Mouse (Mus musculus): ENCODE measurements around the gene Psmd14. TPM values are rescaled to one million over a fixed set of nuclear protein-coding genes. Genes with fewer than 3 reads are reported as not detected.

Psmd14 gene
- total RNA-seq (2021) = 100 to 1,000 TPM; 102 to 108 TPM
- long read RNA-seq, experiment 1, transcript Psmd14-201 (12 exons, 1,541 nt) = major isoform, 140 of 151 reads
- long read RNA-seq, experiment 1, partial matches to known transcripts = 6 of 151 reads
- long read RNA-seq, experiment 1, other reads (novel, unspliced or antisense) = 4 of 151 reads
- long read RNA-seq, experiment 2, transcript Psmd14-201 (12 exons, 1,541 nt) = major isoform, 82 of 88 reads
- long read RNA-seq, experiment 2, partial matches to known transcripts = 1 of 88 reads
- long read RNA-seq, experiment 2, other reads (novel, unspliced or antisense) = 5 of 88 reads

DNA sequence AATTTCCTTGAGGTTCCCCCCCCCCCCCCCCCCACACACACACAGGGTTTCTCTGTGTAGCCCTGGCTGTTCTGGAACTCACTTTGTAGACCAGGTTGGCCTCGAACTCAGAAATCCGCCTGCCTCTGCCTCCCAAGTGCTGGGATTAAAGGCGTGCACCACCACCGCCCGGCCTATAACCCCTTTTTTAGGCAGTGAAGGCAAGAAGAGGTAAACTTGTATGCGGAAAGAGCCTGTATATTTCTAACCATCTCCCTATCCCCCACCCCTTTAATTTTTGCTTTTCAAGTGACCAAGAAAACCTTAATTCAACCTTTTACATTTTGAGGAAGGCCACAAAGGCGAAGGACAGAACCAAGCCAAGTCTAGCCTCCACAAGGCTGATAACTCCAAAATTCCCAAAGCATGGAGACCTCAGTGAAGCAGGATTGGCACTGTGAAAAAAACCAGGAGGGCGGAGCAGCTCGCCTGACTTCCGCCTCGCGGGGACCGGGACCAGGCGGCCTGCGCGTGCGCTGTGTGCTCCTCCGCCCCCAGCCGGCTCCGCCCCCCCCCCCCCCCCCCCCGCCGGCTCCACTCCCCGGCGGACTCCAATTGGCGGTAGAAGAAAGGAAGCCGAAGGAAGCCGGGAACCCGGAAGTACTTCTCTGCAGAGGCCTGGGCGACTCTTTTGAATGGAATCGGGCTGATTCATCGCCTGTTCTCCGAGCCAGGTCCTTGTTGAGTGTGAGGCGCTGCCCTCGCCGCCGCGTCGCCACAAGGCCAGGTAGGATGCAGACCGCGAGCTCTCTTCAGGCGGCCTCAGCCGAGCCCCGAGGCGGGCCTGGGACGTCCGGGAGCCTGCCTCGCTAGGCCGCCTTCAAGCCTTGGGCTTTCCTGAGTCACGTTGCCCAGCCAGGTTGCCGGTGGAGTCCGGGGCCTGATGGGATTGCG, at the start of gene Psmd14:
Gene Psmd14 (plus strand): TSS at position 587 of the 933 bp plus-strand sequence.
- peak; percentile 88 to 90 for DNase-seq (ENCODE audit: low spot score in 2 of 2)
- intact Hi-C loops (cut with DNase I) = loop anchor here (5.0 kb wide), 1 partner anchor 96 kb away; no protein-coding TSS in a partner anchor

DNA sequence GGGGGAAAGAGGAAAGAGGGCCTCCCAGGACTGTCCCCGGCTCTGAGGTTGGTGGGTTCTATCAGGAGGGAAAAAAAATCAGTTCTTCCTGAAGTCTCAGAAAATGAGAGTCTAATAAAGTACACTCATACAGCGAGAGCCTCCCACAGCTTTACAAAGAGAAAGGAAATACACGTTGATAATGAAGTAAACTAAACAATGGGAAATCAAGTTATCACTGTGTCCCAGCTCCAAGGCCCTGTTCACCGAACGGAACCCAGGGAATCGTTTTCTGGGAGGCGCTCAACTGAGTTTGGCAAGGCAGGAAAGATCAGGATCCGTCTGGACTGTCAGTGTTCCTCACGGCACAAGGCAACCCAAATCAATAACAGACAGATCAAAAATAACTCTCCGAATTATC, 48.7 kb upstream of the Psmd14 start:
- intact Hi-C loops (cut with DNase I) = no loop called here
- DNase-seq (ENCODE audit: low spot score in 2 of 2) = no peak

DNA sequence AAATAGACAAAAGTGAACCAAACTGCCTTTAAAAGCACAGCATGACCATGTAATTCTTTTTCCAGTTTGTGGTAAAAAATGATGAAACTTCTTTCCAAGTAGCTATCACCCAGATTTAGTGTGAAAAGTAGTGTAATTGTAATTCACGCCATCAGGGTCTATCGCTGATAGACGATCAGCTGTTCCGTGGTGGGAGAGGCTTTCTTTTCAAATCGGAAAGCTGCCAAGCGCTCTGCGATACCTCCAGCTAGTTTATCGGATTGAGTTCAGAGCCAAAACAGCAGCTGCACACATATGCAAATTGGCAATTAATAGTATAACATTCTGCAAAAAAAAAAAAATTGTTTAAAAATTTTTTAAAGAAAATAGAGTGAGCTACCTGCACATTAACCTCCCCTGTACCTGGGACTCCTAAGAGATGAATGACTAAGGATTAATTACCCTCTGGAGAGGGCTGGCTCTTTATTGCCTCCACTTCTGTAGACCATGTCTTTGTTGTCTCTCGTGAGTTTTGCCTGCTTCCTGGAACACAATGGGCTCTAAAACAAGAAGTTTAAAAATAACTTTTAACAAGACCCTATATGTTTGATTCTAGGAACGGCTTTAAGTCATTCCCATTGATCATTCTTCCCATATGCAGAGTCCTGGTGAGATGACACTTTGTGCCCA, 47.8 kb upstream of the Psmd14 start:
- no peak for DNase-seq (ENCODE audit: low spot score in 2 of 2)

DNA sequence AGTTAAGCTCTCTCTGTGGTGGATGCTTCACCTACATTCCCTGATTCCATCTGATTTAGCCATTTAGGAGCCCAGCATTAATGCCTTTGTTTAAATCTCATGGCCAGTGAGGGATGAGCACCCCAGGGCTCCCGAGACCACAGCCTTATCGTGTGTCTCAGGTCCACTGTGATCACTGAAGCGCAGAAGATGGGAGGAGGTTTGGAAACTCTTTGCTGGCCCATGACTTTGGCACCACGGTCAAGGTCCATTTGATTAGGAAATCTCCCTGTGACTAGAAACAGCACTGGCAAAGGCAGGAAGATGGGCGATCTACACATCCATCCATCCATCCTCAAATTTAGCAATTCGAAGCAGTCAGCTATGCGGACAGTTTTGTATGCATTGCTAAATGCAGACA, 44.1 kb upstream of the Psmd14 start:
- DNase-seq (ENCODE audit: low spot score in 2 of 2) = no peak
- intact Hi-C loops (cut with DNase I) = no loop called here

More for the DNA sequence above, 47.8 kb upstream of the Psmd14 start:
- intact Hi-C loops (cut with DNase I) = no loop called here

DNA sequence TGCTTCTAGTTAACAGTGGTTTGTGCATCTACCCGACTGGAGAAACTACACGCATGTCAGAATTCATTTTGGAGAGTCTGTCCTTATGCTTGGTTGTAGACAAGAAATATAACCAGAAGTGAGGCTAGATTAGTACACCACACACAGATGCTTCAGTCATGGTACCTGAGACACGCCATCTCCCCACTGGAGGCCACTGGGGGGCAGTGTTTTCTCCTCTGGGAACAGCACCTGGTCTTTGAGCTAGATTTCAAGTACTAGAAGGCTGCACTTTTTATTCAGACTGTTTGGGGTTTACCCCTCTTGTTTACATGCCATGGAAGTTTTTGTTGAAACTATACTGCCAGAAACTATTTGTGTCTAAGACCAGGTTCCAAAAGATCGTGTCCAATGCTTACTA, 43.2 kb upstream of the Psmd14 start:
- intact Hi-C loops (cut with DNase I) = no loop called here
- DNase-seq (ENCODE audit: low spot score in 2 of 2) = peak; percentile 60 to 67

DNA sequence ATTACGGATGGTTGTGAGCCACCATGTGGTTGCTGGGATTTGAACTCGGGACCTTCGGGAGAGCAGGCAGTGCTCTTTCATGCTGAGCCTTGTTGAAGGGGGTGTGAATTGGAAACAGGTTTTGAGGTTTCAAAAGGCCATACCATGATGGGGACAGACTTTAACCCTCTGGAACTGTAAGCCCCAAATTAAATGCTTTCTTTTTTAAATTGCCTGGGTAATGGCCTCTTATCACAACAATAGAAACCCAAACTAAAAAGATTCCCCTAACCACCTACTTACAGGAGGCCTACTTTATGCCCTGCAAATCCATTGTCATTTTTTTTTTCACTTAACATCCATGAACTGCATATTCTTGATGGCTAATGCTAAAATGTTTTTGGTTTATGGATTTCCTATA, 36.9 kb upstream of the Psmd14 start:
- intact Hi-C loops (cut with DNase I) = no loop called here

DNA sequence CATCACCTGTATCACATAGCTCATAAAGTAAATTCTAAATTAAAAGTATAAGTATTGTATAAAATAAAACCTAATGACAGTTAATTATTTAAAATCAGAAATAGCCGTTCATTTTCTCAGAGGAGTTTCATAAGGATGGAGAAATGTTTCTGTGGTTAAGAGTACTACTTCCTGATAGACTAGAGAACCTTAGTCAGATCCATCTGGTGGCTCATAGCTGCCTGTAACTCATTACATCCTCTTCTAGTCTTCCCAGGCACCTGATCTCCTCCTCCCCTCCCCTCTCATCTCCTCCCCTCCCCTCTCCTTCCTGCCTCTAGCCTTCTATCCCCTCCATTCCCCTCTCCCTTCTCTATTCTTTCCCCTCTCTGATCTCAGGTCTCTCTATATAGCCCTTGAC, 29.9 kb upstream of the Psmd14 start:
- DNase-seq (ENCODE audit: low spot score in 2 of 2) = no peak
- intact Hi-C loops (cut with DNase I) = no loop called here

More for the DNA sequence above, 36.9 kb upstream of the Psmd14 start:
- DNase-seq (ENCODE audit: low spot score in 2 of 2) = no peak

DNA sequence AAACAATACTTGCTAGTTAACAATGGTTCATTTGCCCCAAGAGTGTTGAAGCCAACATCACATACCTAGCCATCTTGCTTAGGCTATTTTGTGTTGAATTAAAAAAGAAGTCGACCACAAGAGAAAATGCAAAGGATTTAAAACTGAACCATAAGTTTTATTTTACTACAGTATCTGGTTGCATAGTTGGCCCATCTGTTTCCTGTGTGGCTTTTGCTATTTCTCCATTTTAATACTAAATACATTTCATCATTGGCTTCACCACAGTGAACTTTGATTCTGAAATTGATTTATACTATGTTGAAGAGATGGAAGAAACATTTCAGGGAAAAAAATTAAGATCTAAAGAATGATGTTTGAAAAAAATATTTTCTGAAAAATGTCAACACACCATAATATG, 25.0 kb upstream of the Psmd14 start:
- DNase-seq (ENCODE audit: low spot score in 2 of 2) = no peak
- intact Hi-C loops (cut with DNase I) = no loop called here

DNA sequence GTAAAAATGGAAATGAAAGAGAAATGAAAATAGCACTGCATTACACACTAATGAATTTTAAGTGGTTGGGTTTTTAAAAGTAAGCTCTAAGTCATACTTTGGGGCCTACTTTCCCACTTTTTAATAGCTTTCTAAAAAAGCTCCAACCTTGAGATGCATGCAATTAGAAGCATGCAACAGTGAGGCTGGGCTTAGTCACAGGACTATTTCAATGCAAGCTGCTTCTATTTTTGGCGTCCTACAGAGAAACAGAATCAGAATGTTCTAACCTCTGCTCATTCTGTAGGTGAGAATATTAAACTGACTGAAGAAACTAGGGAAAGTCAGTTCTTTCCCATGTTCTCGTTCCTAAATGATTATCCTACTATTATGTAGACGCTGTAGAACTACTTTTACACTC, 22.4 kb upstream of the Psmd14 start:
- DNase-seq (ENCODE audit: low spot score in 2 of 2) = peak in 1 of 2 experiments; percentile 19

DNA sequence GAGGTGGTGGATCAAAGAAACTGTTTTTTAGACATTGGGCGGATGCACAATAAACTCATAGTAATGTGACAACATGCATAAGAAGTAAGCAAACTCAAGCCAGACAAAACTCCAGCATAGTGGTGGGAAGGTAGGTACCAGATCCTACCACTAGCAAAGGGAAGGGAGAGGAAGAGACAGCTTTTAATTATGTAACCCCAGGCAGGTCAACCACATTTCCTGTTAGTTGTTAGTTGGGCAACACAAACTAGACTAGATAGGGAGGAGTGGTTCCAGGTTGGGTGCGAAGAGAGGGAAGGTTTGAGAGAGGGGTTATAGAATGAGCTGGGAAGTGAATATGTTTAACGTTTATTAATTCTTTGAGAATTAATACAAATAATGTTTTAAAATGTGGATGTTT, 1.9 kb upstream of the Psmd14 start:
- no peak for DNase-seq (ENCODE audit: low spot score in 2 of 2)
- intact Hi-C loops (cut with DNase I) = no loop called here

More for the DNA sequence above, 22.4 kb upstream of the Psmd14 start:
- intact Hi-C loops (cut with DNase I) = no loop called here

DNA sequence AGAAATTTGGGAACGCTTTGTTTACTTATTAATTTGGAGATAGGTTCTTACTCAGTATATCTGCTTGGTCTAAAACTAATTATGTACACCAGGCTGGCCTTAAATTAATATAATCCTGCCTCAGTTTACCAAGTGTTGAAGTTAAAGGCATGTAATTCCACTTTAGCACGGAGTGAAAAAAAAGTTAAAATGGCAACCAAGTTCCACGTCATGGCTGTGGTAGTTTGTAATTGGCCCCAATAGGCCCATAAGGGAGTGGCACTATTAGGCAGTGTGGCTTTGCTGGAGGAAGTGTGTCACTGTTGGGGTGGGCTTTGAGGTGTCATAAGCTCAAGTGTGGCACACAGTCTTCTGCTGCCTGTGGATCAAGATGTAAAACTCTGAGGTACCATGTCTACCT, 1.0 kb downstream of the Psmd14 start:
- intact Hi-C loops (cut with DNase I) = loop anchor here (5.0 kb wide), 1 partner anchor 95 kb away; no protein-coding TSS in a partner anchor
- DNase-seq (ENCODE audit: low spot score in 2 of 2) = no peak

DNA sequence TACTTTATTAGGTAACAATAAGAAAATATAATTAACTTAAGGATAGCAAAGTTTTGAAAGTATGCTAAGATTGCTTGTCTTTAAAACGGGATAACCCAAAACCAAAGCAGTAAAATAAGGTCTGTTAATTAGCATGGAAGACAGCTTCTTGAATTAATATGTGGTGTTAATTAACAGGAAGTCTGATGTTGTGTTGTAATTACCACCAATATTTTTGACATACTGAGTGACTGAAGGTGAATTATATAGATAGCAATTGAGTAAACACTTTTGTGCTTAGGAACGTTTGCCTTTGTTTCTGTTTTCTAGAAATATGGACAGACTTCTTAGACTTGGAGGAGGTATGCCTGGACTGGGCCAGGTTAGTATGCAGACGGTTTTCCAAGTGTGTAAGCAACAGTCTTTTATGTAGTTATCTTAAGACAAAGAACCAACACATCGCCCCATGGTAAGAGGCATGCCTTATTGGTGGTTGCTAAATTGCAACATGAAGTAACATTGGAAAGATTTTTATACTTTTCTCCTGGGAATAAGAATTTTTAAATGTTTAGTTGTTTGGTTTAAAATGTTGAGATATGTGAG, 11.0 kb downstream of the Psmd14 start:
- no peak for DNase-seq (ENCODE audit: low spot score in 2 of 2)
- intact Hi-C loops (cut with DNase I) = no loop called here

DNA sequence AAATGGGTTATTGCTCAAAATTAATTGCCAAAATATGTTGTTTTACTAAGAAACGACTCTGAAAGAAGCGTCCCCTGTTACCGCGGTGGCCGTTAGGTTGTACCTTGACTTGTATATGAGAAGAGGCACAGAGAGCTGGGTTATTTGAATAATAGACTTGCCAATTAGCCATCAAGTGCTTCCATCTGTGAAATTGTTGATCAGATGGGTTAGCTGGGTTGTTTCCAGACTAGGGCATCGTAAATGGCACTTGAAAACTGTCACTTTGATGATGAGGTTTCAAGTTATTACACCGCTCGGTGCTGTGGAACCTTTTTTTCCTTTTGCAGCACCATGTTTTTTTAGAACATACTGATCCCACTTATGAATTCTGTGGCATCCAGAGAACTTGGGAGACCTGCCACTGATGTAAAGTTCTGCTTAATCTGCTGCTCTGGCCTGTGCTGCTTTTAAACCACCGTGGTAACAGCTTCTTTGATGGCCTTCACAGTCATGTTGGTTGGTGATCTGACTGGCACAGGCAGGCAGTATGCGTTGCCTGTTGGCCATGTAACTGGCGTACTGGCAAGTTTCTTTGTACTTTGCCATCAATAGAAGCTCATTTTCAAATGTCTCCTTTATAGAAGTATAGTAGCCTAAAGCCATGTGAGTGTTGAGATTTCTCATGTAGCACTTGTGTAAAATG, 21.4 kb downstream of the Psmd14 start:
- intact Hi-C loops (cut with DNase I) = no loop called here
- no peak for DNase-seq (ENCODE audit: low spot score in 2 of 2)

DNA sequence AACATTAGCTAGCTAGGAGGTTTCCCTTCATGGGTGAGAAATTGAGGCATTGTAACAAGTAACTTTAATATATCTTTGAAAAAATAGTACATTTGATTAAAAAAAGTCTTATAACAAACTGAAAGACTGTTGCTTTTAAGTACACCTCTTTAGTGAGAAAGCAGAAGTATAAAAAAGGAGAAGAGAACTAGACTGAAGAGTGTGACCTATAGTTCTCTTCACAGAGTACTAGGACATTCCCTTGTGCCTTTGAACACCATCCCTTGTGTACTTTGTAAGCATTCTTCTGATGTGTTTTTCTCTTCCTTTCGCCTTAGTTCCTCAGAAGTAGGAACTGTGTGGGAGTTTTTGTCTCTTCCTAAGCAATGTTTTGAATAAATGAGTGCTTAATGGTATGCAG, 22.7 kb downstream of the Psmd14 start:
- intact Hi-C loops (cut with DNase I) = no loop called here

DNA sequence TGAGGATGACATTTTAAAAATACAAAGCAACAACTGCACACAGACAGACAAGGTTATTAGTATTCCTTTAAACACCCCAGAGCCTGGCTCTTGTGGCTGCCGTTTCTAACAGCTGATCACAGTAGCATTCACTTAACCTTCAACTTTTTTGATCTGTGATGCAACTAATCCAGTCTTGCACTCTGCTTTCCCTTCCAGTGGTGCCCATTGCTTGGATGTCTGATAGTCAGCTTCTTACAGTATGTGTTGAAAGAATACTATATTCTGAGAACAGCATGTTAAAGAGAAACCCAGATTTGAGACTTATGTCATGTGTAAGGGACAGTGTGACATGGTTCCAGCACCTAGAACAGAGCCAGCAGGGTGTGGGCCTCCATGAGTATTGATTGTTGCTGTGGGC, 34.6 kb downstream of the Psmd14 start:
- no peak for DNase-seq (ENCODE audit: low spot score in 2 of 2)
- intact Hi-C loops (cut with DNase I) = no loop called here

More for the DNA sequence above, 22.7 kb downstream of the Psmd14 start:
- no peak for DNase-seq (ENCODE audit: low spot score in 2 of 2)

DNA sequence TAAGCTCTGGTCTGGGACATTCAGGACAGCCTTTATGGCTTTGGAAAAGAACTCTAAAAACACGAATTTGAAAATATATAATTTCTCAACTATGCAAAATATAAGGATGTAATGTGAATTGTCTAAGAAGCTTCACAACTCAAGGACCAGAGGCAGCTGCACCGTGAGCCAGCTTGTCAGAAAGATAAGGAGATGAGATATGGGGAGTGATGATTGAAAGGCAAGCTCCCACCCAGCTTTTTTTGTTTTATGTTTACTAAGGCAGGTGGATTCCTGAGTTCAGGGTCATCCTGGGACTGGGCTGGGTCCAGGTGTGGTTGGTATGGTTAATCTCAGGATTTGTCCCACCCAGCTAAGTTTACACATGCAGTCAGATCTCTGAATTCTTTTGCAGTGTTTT, 35.1 kb downstream of the Psmd14 start:
- intact Hi-C loops (cut with DNase I) = no loop called here
- no peak for DNase-seq (ENCODE audit: low spot score in 2 of 2)

DNA sequence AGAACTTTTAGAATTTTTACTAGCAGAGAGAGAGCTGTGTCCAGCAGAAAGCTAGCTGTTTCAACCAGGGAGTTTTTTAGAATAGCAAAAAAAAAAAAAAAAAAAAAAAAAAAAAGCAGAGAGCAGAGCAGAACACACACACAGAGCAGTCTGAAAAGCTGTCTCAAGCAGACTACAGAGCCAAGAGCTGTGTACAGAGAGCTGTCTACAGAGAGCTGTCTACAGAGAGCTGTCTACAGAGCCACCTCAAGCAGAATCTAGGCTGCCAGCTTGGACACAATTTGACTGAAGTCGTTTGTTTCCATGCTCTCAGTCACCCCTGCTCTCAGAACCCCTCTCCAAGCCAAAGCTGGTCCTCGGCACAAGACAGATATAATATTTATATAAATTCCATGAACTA, 35.9 kb downstream of the Psmd14 start:
- DNase-seq (ENCODE audit: low spot score in 2 of 2) = no peak
- intact Hi-C loops (cut with DNase I) = no loop called here

DNA sequence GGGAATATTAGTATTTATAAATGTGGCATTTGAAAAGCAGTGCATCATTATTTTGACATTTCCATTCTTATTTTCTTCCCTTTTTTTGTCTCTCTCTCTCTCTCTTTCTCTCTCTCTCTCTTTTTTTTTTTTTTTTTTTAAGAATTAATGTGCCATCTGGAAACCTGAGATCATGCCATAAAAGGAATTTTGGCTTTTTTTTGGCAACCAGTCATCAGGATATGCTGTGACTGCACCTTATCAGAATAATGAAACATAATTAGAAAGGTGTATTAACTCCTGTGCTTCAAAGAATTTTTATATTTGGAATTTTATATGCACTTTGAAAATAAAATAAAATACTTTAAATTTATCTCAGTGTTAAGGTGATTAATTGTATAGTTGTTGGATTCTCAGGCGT, 39.2 kb downstream of the Psmd14 start:
- intact Hi-C loops (cut with DNase I) = no loop called here
- no peak for DNase-seq (ENCODE audit: low spot score in 2 of 2)

DNA sequence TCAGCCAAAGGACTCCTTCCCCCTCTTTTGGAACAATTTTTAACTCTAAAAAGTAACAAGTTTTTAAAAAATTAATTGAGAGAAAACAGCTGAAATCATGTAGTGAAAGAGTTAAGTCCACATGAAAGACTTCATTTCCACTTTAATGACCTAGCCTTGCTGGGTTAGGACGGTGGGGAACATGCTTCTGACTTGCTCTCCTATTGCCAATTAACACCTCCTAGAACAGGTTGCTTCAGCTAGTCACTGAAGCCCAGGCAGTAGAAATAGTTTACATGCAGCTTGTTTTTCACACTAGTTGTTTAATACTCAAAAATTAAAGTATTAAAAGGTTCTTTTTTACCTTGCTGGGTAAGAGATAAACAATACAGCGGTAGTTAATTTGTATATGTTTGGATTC, 39.8 kb downstream of the Psmd14 start:
- no peak for DNase-seq (ENCODE audit: low spot score in 2 of 2)
- intact Hi-C loops (cut with DNase I) = no loop called here
